Mouse (Mus musculus): Measurements from ENCODE around the gene Mtus2.
"Not testable (repeated sequence)": the region's sequence is repeated elsewhere in the genome, so short reads cannot be mapped to it uniquely, and the experiment has no call there.

Gene Mtus2

GRCm38 (mm10) chr5:147956821-147957564 lies at the start of gene Mtus2:
Gene Mtus2, plus strand, starts transcription at chr5:147957320.
- peak; percentile 85 for DNase-seq

- no peak for DNase-seq
Measured at GRCm38 (mm10) chr5:147907851-147908250, 49.3 kb upstream of the Mtus2 start.

GRCm38 (mm10) chr5:147910807-147911509 lies 46.2 kb upstream of the Mtus2 start:
- DNase-seq = peak; percentile 25

GRCm38 (mm10) chr5:147911744-147912143 lies 45.4 kb upstream of the Mtus2 start:
- DNase-seq = no peak

- DNase-seq = no peak
Measured at GRCm38 (mm10) chr5:147913241-147913842, 43.8 kb upstream of the Mtus2 start.

GRCm38 (mm10) chr5:147915038-147915566 lies 42.0 kb upstream of the Mtus2 start:
- DNase-seq = no peak

GRCm38 (mm10) chr5:147916171-147916570 lies 40.9 kb upstream of the Mtus2 start:
- no peak for DNase-seq

- no peak for DNase-seq
Measured at GRCm38 (mm10) chr5:147918044-147918846, 38.9 kb upstream of the Mtus2 start.

- DNase-seq = no peak
Measured at GRCm38 (mm10) chr5:147924621-147925020, 32.5 kb upstream of the Mtus2 start.

- DNase-seq = peak; percentile 63
Measured at GRCm38 (mm10) chr5:147925935-147926604, 31.1 kb upstream of the Mtus2 start.

GRCm38 (mm10) chr5:147928668-147929497 lies 28.2 kb upstream of the Mtus2 start:
- DNase-seq = no peak

GRCm38 (mm10) chr5:147935096-147935495 lies 22.0 kb upstream of the Mtus2 start:
- DNase-seq = no peak

- no peak for DNase-seq
Measured at GRCm38 (mm10) chr5:147939226-147939625, 17.9 kb upstream of the Mtus2 start.

GRCm38 (mm10) chr5:147945000-147945666 lies 12.0 kb upstream of the Mtus2 start:
- peak; percentile 14 for DNase-seq

GRCm38 (mm10) chr5:147949881-147950280 lies 7.2 kb upstream of the Mtus2 start:
- no peak for DNase-seq

- no peak for DNase-seq
Measured at GRCm38 (mm10) chr5:147951751-147952150, 5.4 kb upstream of the Mtus2 start.

- not testable (repeated sequence) for DNase-seq
Measured at GRCm38 (mm10) chr5:147953181-147953580, 3.9 kb upstream of the Mtus2 start.

GRCm38 (mm10) chr5:147955671-147956070 lies 1.4 kb upstream of the Mtus2 start:
- DNase-seq = no peak

GRCm38 (mm10) chr5:147956421-147956820 lies 699 bp upstream of the Mtus2 start:
- no peak for DNase-seq

GRCm38 (mm10) chr5:147957592-147958271 lies 612 bp downstream of the Mtus2 start:
- peak; percentile 12 for DNase-seq
